ENCODE assay signal across 8 mouse cellular contexts in the genomic region with DNA sequence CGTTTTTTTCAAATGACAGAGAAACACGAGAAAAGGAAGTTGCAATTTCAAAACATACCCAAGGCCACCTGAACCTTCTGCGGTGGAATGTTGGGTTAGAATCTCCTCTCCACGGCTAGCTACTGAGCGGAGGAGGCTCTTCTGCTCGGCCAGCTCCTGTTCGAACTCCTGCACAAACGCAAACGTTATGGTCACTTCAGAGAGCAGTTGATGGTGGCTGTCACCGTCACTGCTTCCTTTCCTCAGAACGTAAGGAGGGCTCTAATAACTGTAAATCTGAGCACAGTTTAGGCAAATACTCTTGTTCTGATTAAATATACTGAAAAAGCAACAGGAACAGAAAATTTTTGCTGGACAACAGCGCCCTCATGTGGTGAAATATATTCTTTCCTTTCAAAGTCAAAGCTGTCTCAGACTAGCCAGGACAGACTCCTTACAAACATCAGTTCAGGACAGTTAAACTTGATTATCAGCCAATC.
DNase-seq lines count a peak whose midpoint lies in the region; ATAC-seq and TF ChIP-seq lines count a peak whose summit lies in the region.

No protein-coding gene starts in this region.

- no peaks in the 10 kb centered on the region for H3K9me3 ChIP-seq in intestine, postnatal 0 days (ENCODE audit: control insufficient read depth)
- H3K9me3 ChIP-seq in intestine, embryonic 15.5 days: no peaks in the 10 kb centered on the region
- H3K9me3 ChIP-seq in hindbrain, embryonic 12.5 days (replicated peaks): no peaks in the 10 kb centered on the region
- no peaks in the 10 kb centered on the region for H3K9me3 ChIP-seq in limb, embryonic 11.5 days (ENCODE audit: control insufficient read depth, low read length)
- no peaks in the 10 kb centered on the region for H3K9me3 ChIP-seq in neural tube, embryonic 11.5 days (ENCODE audit: control insufficient read depth, low read length)

- no peaks in the 10 kb centered on the region; the same call in 1 of the 2 replicates for H3K36me3 ChIP-seq in intestine, postnatal 0 days (ENCODE audit: control insufficient read depth, insufficient read depth)
- H3K36me3 ChIP-seq in intestine, embryonic 15.5 days: no peaks in the 10 kb centered on the region
- H3K36me3 ChIP-seq in hindbrain, embryonic 12.5 days: no peaks in the 10 kb centered on the region
- no peaks in the 10 kb centered on the region for H3K36me3 ChIP-seq in limb, embryonic 11.5 days (ENCODE audit: control insufficient read depth, insufficient read depth, low read length)
- no peaks in the 10 kb centered on the region for H3K36me3 ChIP-seq in neural tube, embryonic 11.5 days (ENCODE audit: control insufficient read depth, insufficient read depth, low read length)

- H3K4me1 ChIP-seq in intestine, postnatal 0 days (replicated peaks; ENCODE audit: control insufficient read depth, insufficient read depth, low read length): no peaks in the 10 kb centered on the region
- H3K4me1 ChIP-seq in intestine, embryonic 15.5 days (replicated peaks): no peaks in the 10 kb centered on the region
- H3K4me1 ChIP-seq in cortical plate, adult 2 months (ENCODE audit: control insufficient read depth, insufficient read depth, low read length): no peaks in the 10 kb centered on the region; the same call in 1 of the 2 replicates
- no peaks in the 10 kb centered on the region for H3K4me1 ChIP-seq in hindbrain, embryonic 12.5 days
- 0 out of 2 replicates have a peak, but pooled peaks cover 2% of the 10 kb centered on the region for H3K4me1 ChIP-seq in limb, embryonic 11.5 days (ENCODE audit: control insufficient read depth, insufficient read depth, low read length)
- no peaks in the 10 kb centered on the region for H3K4me1 ChIP-seq in neural tube, embryonic 11.5 days (ENCODE audit: control insufficient read depth, insufficient read depth, low read length)

- TF ChIP-seq CTCF in intestine, postnatal 0 days (IDR thresholded peaks at IDR 0.05; ENCODE audit: low read depth): peak; percentile 73
- TF ChIP-seq CTCF in cortical plate, adult 2 months (IDR thresholded peaks at IDR 0.05; ENCODE audit: extremely low read depth, insufficient read depth, low read length): 0 out of 2 replicates have a peak, but pooled peaks have one; percentile 14

- no peak overlapping the region for H3K4me2 ChIP-seq in intestine, postnatal 0 days (replicated peaks; ENCODE audit: low read depth)
- H3K4me2 ChIP-seq in intestine, embryonic 15.5 days (replicated peaks): no peak overlapping the region
- H3K4me2 ChIP-seq in hindbrain, embryonic 12.5 days (replicated peaks): no peak overlapping the region
- H3K4me2 ChIP-seq in limb, embryonic 11.5 days (ENCODE audit: low read depth, severe bottlenecking): no peak overlapping the region
- no peak overlapping the region for H3K4me2 ChIP-seq in neural tube, embryonic 11.5 days (ENCODE audit: low read depth)

- no peak for ATAC-seq in intestine, postnatal 0 days
- no peak for ATAC-seq in intestine, embryonic 15.5 days
- ATAC-seq in hindbrain, embryonic 12.5 days (ENCODE audit: low FRiP score): 0 out of 2 replicates have a peak, but pooled peaks have one; percentile 40
- ATAC-seq in limb, embryonic 11.5 days (ENCODE audit: insufficient number of reproducible peaks, low FRiP score, low TSS enrichment, low read depth): peak; percentile 51; the same call in 1 of the 2 replicates
- 0 out of 2 replicates have a peak, but pooled peaks have one; percentile 16 for ATAC-seq in neural tube, embryonic 11.5 days (ENCODE audit: insufficient read depth, low FRiP score, low TSS enrichment)

- TF ChIP-seq POLR2A in cortical plate, adult 2 months (IDR thresholded peaks at IDR 0.05; ENCODE audit: extremely low read depth, insufficient read depth, low read length): no peak

- DNase-seq in MEL-GATA-1-ER (ENCODE audit: extremely low read depth, low read depth): peak; percentile 43
- DNase-seq in limb, embryonic 11.5 days (ENCODE audit: low spot score): peak; percentile 79
- DNase-seq in neural tube, embryonic 11.5 days (ENCODE audit: low spot score): peak; percentile 65
- peak; percentile 48 to 49 for DNase-seq in urinary bladder, postnatal 36 days (ENCODE audit: low spot score in 2 of 2)

- WGBS in intestine, postnatal 0 days: 57% methylated on average over 12 of the region's 12 CpGs
- WGBS in intestine, embryonic 15.5 days: 56% methylated on average over 12 of the region's 12 CpGs
- 53% methylated on average over 12 of the region's 12 CpGs for WGBS in hindbrain, embryonic 12.5 days
- 58% methylated on average over 12 of the region's 12 CpGs for WGBS in limb, embryonic 11.5 days
- WGBS in neural tube, embryonic 11.5 days: 57% methylated on average over 12 of the region's 12 CpGs

- H3K27me3 ChIP-seq in intestine, postnatal 0 days (replicated peaks; ENCODE audit: control insufficient read depth, insufficient read depth, low read length): no peaks in the 10 kb centered on the region
- no peaks in the 10 kb centered on the region for H3K27me3 ChIP-seq in intestine, embryonic 15.5 days (replicated peaks)
- H3K27me3 ChIP-seq in hindbrain, embryonic 12.5 days: no peaks in the 10 kb centered on the region
- H3K27me3 ChIP-seq in limb, embryonic 11.5 days (ENCODE audit: control insufficient read depth, insufficient read depth, low read length): no peaks in the 10 kb centered on the region
- no peaks in the 10 kb centered on the region for H3K27me3 ChIP-seq in neural tube, embryonic 11.5 days (ENCODE audit: control insufficient read depth, insufficient read depth, low read length)

- no peak overlapping the region for H3K9ac ChIP-seq in intestine, postnatal 0 days (ENCODE audit: low read depth, low read length)
- no peak overlapping the region for H3K9ac ChIP-seq in intestine, embryonic 15.5 days
- H3K9ac ChIP-seq in hindbrain, embryonic 12.5 days: no peak overlapping the region
- H3K9ac ChIP-seq in limb, embryonic 11.5 days (ENCODE audit: low read length): no peak overlapping the region
- H3K9ac ChIP-seq in neural tube, embryonic 11.5 days (ENCODE audit: low read length): no peak overlapping the region

- H3K27ac ChIP-seq in intestine, postnatal 0 days (ENCODE audit: low read depth, low read length): no peak overlapping the region
- no peak overlapping the region for H3K27ac ChIP-seq in intestine, embryonic 15.5 days
- H3K27ac ChIP-seq in cortical plate, adult 2 months (ENCODE audit: insufficient read depth, low read length): no peak overlapping the region
- H3K27ac ChIP-seq in hindbrain, embryonic 12.5 days: no peak overlapping the region
- H3K27ac ChIP-seq in limb, embryonic 11.5 days (replicated peaks; ENCODE audit: low read depth, low read length): no peak overlapping the region
- H3K27ac ChIP-seq in neural tube, embryonic 11.5 days (ENCODE audit: low read depth, low read length): no peak overlapping the region

- H3K4me3 ChIP-seq in intestine, postnatal 0 days (ENCODE audit: low read depth, low read length): no peak overlapping the region
- no peak overlapping the region for H3K4me3 ChIP-seq in intestine, embryonic 15.5 days (replicated peaks)
- no peak overlapping the region for H3K4me3 ChIP-seq in cortical plate, adult 2 months (ENCODE audit: insufficient read depth, low read length)
- H3K4me3 ChIP-seq in hindbrain, embryonic 12.5 days: no peak overlapping the region
- H3K4me3 ChIP-seq in limb, embryonic 11.5 days (ENCODE audit: low read depth, low read length): no peak overlapping the region
- H3K4me3 ChIP-seq in neural tube, embryonic 11.5 days (ENCODE audit: low read depth, low read length): no peak overlapping the region

Comparison
In these comparisons a context has a peak if more than half of its experiments do, and no peak if none do; other contexts are left out.
1. ATAC-seq: peak in hindbrain, embryonic 12.5 days (single experiment), limb, embryonic 11.5 days (single experiment) and neural tube, embryonic 11.5 days (single experiment); none in intestine, postnatal 0 days (single experiment) and intestine, embryonic 15.5 days (single experiment).
2. Peak in every context shown above with its lines, with median percentiles within 50 percentile points of each other: DNase-seq.